Mouse (Mus musculus) limb, embryonic 12.5 days (tissue): ENCODE data around the gene Ppih. TPM values are rescaled to one million over a fixed set of nuclear protein-coding genes. Genes with fewer than 3 reads are reported as not detected.

ENCODE experiments used
- ATAC-seq: fragments of 200-750 bp; cut with Nextera tagmentation; 2 replicates; pipeline ENCODE4 v1.8.0; 2017; ENCODE audit warnings: low read depth, moderate TSS enrichment; ENCODE audit not compliant: insufficient number of reproducible peaks, insufficient read depth, low FRiP score, low TSS enrichment
- H3K27ac ChIP-seq: fragments of 300-500 bp; sonication (generic); 2 replicates; pipeline ENCODE4 v1.5.1; 2016; ENCODE audit warnings: mild to moderate bottlenecking, moderate library complexity
- H3K27me3 ChIP-seq: fragments of 300-500 bp; sonication (generic); 2 replicates; pipeline ENCODE4 v1.6.1; 2016; ENCODE audit warnings: mild to moderate bottlenecking, moderate library complexity
- H3K36me3 ChIP-seq: fragments of 300-500 bp; sonication (generic); 2 replicates; pipeline ENCODE4 v1.6.1; 2016; ENCODE audit warnings: mild to moderate bottlenecking, moderate library complexity
- H3K4me1 ChIP-seq: fragments of 300-500 bp; sonication (generic); replicated peaks from 2 replicates; pipeline ENCODE4 v1.6.1; 2016
- H3K4me2 ChIP-seq: fragments of 300-500 bp; sonication (generic); 2 replicates; pipeline ENCODE4 v1.6.1; 2016; ENCODE audit warnings: mild to moderate bottlenecking, moderate library complexity
- H3K4me3 ChIP-seq: fragments of 300-500 bp; sonication (generic); replicated peaks from 2 replicates; pipeline ENCODE4 v1.5.1; 2016; ENCODE audit warnings: mild to moderate bottlenecking
- H3K9ac ChIP-seq: fragments of 300-500 bp; sonication (generic); replicated peaks from 2 replicates; pipeline ENCODE4 v1.6.1; 2016; ENCODE audit warnings: mild to moderate bottlenecking, moderate library complexity
- H3K9me3 ChIP-seq: fragments of 300-500 bp; sonication (generic); 2 replicates; pipeline ENCODE4 v1.6.1; 2016; ENCODE audit warnings: mild to moderate bottlenecking, moderate library complexity
- WGBS: fragments of 180-500 bp; shearing (Covaris S2); methylation state at CpG from one replicate; pipeline ENCODE4 v1.1.7; 2016; 5-methylcytosine and 5-hydroxymethylcytosine counted together
- polyA plus RNA-seq: library from polyadenylated mRNA; unstranded; fragments of >200 nt; fragmentation: Nextera tagmentation; extraction: Ambion mirVana; gene quantifications from 2 replicates; pipeline ENCODE4 v1.2.1, GENCODE M21; 2016

Gene Ppih
- 127 and 133 TPM in 2 replicates for polyA plus RNA-seq

DNA sequence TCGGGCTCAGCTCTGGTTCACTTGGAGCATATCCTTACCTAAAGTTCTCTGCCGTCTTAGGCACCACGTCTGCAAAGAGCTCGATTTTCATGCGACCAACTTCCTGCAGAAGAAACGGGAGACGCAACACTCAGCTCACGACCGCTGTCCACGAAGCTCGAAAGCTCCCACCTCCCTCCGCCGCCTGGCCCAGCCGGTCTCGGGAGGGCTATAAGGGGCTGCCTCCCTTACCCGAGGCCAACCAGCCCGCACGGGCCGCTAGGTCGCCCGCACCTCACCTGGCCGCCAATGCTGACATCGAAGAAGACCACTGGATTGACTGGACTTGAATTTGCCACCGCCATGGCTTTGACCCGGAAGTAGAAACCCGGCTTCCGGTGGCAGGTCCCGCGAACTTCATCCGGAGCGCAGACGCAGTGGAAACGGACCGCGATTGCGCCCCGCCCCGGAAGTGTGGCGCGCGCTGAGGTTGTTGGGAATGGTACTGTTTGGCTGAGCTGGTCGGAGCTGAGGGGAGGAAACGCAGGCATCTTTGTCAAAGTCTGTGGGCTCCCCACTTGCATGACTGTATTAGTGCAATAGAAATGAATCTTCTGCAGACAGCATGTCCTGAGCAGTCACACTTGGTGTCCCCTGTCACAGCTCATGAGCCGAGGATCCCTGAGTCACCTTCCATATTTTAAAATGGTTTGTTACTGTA is at the start of gene Ppih:
Gene Ppih (minus strand): TSS at position 416 of the 700 bp plus-strand sequence.
- under 1% methylated on average over 44 of the region's 44 CpGs for WGBS
- Histone ChIP-seq H3K9me3 (no peaks in the 10 kb centered on the region), H3K36me3 (peaks cover 37% of the 10 kb centered on the region), H3K27me3 (peaks cover 10% of the 10 kb centered on the region; the same call in 1 of the 2 replicates), H3K9ac (peak within 1 kb of the TSS; percentile 59), H3K4me1 (peaks cover 15% of the 10 kb centered on the region), H3K4me2 (peak within 1 kb of the TSS; percentile 97), H3K4me3 (peak within 1 kb of the TSS; percentile 67), H3K27ac (peak within 1 kb of the TSS; percentile 87)
- peak; percentile 94 for ATAC-seq

DNA sequence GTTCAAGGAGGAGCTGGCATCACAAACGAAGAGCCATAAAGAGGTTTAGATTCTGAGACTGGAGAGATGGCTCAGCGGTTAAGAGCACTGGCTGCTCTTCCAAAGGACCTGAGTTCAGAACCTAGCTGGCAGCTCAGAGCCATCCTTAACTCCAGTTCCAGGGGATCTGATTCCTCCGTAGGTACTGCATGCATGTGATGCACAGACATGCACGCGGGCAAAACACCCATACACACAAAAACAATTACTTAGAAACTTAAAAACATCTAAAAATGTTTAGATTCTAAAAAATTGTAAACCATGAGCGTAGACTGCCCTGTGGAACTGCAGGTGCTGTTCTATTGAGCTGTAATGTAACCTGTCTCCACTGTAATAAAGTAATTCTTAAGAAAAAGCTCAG is 49.1 kb upstream of the Ppih start:
- Histone ChIP-seq H3K4me2 (no peak overlapping the region), H3K27me3 (no peaks in the 10 kb centered on the region; the same call in 1 of the 2 replicates), H3K27ac (no peak overlapping the region), H3K9me3 (no peaks in the 10 kb centered on the region), H3K4me3 (no peak overlapping the region), H3K36me3 (no peaks in the 10 kb centered on the region), H3K9ac (no peak overlapping the region), H3K4me1 (no peaks in the 10 kb centered on the region)
- WGBS, result 83% methylated on average over 6 of the region's 6 CpGs
- no peak for ATAC-seq

DNA sequence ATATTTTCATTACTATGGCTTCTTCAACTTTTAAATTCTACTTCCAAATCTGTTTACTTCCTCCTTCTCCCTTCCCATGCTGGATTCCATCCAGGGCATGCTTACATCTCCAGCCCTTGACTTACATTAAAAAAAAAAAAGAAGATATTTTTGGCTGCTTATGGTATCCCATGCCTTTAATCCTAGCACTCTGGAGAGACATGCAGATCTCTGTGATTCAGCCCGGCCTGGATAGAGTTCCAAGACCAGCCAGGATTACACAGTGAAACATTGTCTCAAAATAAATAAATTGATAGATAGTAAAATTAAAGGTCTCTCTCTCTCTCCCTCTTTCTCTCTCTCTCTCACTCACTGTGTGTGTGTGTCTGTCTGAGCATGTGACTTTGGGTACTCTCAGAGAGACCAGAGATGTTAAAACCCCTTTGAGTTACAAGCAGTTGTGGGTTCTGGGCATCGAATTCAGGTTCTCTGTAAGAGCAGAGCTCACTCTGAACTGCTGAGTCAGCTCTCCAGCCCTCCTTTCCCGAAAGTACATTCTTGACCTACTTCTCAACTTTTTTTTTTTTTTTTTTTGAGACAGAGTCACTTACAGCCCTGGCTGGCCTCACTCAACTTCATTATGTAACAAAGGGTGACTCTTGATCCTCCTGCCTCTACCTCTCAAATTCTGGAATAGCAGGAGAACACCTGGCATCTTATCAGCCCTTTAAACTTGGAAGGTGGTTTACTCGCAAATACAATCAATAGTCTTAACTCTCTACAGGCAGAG is 46.6 kb upstream of the Ppih start:
- Histone ChIP-seq H3K36me3 (no peaks in the 10 kb centered on the region), H3K4me1 (no peaks in the 10 kb centered on the region), H3K27ac (no peak overlapping the region), H3K4me3 (no peak overlapping the region), H3K9me3 (no peaks in the 10 kb centered on the region), H3K9ac (no peak overlapping the region), H3K4me2 (no peak overlapping the region), H3K27me3 (no peaks in the 10 kb centered on the region; the same call in 1 of the 2 replicates)
- ATAC-seq, result no peak
- 61% methylated on average over 4 of the region's 4 CpGs for WGBS

DNA sequence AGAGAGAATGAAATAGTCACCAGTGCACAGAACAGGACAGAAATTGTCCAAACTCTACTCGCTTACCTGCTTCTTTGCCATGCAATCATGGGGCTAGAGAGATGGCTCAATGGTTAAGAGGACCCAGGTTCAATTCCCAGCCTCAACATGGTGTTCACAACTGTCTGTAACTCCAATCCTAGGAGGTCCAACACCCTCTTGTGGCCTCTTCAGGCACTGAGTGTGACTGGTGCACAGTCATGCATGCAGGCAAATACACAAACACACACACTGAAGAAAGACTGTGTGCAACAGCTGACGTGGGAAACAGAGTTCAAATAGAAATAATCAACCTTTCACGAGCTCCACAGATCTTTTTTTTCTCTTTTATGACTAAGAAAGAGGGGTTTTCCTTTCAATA is 41.9 kb upstream of the Ppih start:
- Histone ChIP-seq H3K4me3 (no peak overlapping the region), H3K4me2 (no peak overlapping the region), H3K9me3 (no peaks in the 10 kb centered on the region), H3K36me3 (no peaks in the 10 kb centered on the region), H3K9ac (no peak overlapping the region), H3K4me1 (no peaks in the 10 kb centered on the region), H3K27me3 (peaks cover 3% of the 10 kb centered on the region; the same call in 1 of the 2 replicates), H3K27ac (no peak overlapping the region)
- WGBS, result 81% methylated on average over 3 of the region's 3 CpGs
- ATAC-seq, result no peak

DNA sequence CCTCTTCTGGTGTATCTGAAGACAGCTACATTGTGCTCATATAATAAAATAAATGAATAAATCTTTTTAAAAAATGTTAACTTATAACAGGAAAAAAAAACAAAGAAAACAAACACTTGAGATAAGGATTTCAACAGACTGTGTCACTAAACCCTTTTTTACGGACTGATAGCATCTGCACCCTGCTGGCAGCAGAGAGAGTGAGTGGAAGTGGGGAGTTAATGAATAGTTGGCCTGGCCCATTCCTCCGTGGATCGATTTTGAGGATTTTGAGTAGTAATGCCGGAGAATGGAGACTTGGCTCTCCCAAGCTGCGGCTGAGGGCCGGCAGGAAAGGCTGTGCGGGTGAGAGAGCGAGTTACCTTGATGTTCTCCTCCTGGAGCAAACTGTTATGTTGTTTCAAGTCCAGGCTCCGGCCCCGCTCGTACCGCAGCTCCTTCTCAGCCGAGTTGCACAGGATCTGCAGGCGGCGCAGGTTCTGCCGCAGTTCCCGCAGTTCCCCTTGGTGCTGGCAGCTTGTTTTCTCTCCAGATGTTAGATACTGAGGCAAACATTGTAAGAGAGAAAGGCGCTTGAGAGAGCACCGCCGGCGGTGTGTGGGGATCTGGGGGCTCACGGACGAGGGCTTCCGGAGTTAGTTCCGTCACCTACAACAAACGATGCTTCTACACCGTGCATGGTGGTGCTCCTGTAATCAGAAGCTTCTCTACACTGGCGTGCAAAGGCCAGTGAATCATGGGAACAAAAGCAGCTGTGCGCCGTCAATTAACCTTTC is 39.0 kb upstream of the Ppih start:
- Histone ChIP-seq H3K27ac (peak overlapping the region; percentile 78), H3K9me3 (no peaks in the 10 kb centered on the region), H3K4me1 (no peaks in the 10 kb centered on the region; the same call in 1 of the 2 replicates), H3K4me2 (peak overlapping the region; percentile 60), H3K27me3 (peaks cover 7% of the 10 kb centered on the region; the same call in 1 of the 2 replicates), H3K4me3 (peak overlapping the region; percentile 44), H3K36me3 (no peaks in the 10 kb centered on the region), H3K9ac (peak overlapping the region; percentile 66)
- 5% methylated on average over 30 of the region's 30 CpGs for WGBS
- peak; percentile 73 for ATAC-seq

DNA sequence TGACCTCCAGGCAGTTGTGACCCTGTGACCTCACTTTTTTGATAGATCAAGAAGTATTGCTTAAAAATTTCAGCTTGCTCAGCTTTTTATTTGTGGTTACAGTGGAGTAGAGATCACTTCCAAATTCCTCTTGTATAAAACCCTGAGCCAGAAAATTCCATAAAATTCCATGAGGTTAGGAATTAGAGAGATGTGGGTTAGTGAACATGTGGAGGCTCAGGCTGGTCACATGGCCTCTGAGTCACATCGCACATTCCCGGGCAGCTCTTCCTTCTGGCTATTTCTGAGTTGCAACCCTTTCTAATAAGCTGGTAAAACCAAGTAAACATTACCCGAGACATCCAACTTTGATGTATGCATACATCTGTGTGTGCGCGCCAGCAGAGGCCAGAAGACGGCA is 25.2 kb upstream of the Ppih start:
- Histone ChIP-seq H3K9me3 (no peaks in the 10 kb centered on the region), H3K9ac (no peak overlapping the region), H3K27ac (no peak overlapping the region), H3K4me2 (no peak overlapping the region), H3K4me3 (no peak overlapping the region), H3K4me1 (no peaks in the 10 kb centered on the region), H3K36me3 (no peaks in the 10 kb centered on the region), H3K27me3 (no peaks in the 10 kb centered on the region)
- 95% methylated on average over 6 of the region's 6 CpGs for WGBS
- ATAC-seq, result no peak

DNA sequence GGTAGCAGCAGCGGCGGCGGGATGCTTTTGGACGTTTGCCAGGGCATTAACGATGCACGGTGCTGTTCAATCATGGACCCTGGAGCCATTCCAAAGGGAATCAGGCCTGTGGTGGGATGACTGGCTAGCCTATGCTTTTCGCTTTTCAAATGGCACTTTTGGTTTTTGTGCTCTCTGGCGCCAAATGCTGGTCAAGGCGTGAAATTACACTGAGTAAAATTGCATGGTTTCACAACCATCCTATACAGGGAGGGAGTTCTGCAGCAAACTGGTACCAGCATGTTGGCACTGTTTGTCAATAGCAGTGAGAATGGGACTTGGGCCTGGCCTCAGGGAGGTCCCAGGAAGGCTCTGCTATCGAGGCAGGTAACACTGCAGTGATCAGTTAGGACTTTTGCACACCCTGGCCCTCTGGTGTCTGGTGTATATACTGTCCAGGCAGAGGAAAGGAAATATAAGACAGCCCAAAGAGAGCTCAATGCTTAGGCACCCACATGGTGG is 18.6 kb upstream of the Ppih start:
- Histone ChIP-seq H3K36me3 (no peaks in the 10 kb centered on the region), H3K27ac (no peak overlapping the region), H3K4me3 (no peak overlapping the region), H3K4me1 (0 out of 2 replicates have a peak, but pooled peaks cover 3% of the 10 kb centered on the region), H3K4me2 (peak overlapping the region; percentile 38), H3K9me3 (no peaks in the 10 kb centered on the region), H3K27me3 (no peaks in the 10 kb centered on the region), H3K9ac (0 out of 2 replicates have a peak overlapping the region, but pooled peaks have one; percentile 31)
- peak; percentile 75; the same call in 1 of the 2 replicates for ATAC-seq
- WGBS, result 7% methylated on average over 10 of the region's 10 CpGs

DNA sequence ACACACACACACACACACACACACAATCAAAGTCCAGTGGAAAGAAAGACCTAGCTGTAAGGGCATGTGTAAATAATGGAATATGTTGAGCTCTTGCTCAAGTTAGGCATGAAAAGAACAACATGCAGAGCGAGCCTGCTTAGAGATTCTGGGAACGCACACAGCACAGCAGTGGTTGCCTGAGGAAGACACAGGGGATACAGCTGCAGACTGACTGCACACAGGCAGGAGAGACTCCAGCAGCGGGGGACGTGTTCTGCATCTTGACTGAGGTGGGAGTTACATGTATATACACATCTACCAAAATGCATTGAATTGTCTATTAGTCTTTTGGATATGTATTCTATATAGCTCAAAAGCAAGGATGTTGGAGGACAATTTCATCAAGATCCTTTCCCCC is 18.1 kb upstream of the Ppih start:
- Histone ChIP-seq H3K36me3 (no peaks in the 10 kb centered on the region), H3K27me3 (no peaks in the 10 kb centered on the region), H3K4me3 (no peak overlapping the region), H3K27ac (0 out of 2 replicates have a peak overlapping the region, but pooled peaks have one; percentile 12), H3K4me2 (peak overlapping the region; percentile 38), H3K9me3 (no peaks in the 10 kb centered on the region), H3K9ac (0 out of 2 replicates have a peak overlapping the region, but pooled peaks have one; percentile 31), H3K4me1 (0 out of 2 replicates have a peak, but pooled peaks cover 3% of the 10 kb centered on the region)
- no peak for ATAC-seq
- WGBS, result 83% methylated on average over 4 of the region's 4 CpGs

DNA sequence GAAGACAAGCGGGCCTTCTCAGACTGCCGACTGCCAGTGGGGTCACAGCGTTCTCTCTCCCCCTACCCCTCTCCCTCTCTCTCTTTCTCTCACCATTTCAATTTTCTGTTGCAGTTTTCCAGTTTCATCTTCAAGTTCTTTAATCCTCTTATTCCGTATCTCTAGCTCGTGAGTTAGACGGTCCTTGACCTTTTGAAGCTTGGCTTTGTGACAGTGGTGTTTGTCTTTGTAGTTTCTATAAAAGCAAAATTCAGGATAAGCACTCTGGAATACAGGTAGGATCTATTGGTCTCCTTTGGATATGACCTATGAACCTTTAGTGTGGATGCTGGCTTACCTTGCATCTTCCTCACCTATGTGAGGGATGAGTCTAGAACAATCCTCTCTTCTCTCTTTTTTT is 13.1 kb upstream of the Ppih start:
- Histone ChIP-seq H3K27ac (no peak overlapping the region), H3K4me2 (no peak overlapping the region), H3K36me3 (no peaks in the 10 kb centered on the region), H3K4me3 (no peak overlapping the region), H3K9me3 (no peaks in the 10 kb centered on the region), H3K9ac (no peak overlapping the region), H3K27me3 (no peaks in the 10 kb centered on the region; the same call in 1 of the 2 replicates), H3K4me1 (no peaks in the 10 kb centered on the region)
- ATAC-seq, result no peak
- WGBS, result 87% methylated on average over 6 of the region's 6 CpGs

DNA sequence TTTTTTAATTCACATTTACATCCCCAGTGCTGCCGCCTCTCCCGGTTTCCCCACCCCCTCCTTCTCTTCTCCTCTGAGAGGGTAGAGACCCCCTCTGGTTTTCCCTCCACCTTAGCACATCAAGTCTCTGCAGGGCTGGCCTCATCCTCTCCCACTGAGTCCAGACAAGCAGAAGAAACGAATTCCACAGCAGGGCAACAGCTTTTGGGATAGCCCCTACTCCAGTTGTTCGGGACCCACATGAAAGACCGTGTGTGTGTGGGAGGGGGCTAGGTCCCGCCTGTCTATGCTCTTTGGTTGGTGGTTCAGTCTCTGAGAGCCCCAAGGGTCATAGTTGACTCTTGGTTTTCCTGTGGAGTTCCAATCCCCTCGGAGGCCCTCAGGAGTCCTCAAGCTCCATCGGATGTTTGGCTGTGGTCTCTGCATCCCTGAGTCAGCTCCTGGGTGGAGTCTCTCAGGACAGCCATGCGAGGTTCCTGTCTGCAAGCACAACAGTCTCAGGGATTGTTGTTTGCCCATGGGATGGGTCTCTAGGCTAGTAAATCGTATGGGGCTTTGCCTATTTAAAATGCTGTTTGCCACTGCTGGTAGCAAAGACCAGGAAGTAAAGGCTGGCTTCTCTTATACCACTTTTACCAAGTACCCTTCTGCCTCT is 677 bp upstream of the Ppih start:
- H3K4me2 ChIP-seq, result peak overlapping the region; percentile 97
- H3K4me3 ChIP-seq, result peak overlapping the region; percentile 67
- H3K27ac ChIP-seq, result peak overlapping the region; percentile 87
- ATAC-seq, result peak; percentile 68
- peaks cover 29% of the 10 kb centered on the region for H3K36me3 ChIP-seq
- H3K27me3 ChIP-seq, result peaks cover 10% of the 10 kb centered on the region; the same call in 1 of the 2 replicates
- H3K9me3 ChIP-seq, result no peaks in the 10 kb centered on the region
- peaks cover 15% of the 10 kb centered on the region for H3K4me1 ChIP-seq
- peak overlapping the region; percentile 59 for H3K9ac ChIP-seq
- WGBS, result 34% methylated on average over 10 of the region's 10 CpGs
